Mouse (Mus musculus): ENCODE data around the gene Wdr49. TPM values are rescaled to one million over a fixed set of nuclear protein-coding genes. Genes with fewer than 3 reads are reported as not detected.
"Not testable (repeated sequence)": the region's sequence is repeated elsewhere in the genome, so short reads cannot be mapped to it uniquely, and the experiment has no call there.

Wdr49 gene
- polyA plus RNA-seq, 1 experiment from 2014 or later: not detected

DNA sequence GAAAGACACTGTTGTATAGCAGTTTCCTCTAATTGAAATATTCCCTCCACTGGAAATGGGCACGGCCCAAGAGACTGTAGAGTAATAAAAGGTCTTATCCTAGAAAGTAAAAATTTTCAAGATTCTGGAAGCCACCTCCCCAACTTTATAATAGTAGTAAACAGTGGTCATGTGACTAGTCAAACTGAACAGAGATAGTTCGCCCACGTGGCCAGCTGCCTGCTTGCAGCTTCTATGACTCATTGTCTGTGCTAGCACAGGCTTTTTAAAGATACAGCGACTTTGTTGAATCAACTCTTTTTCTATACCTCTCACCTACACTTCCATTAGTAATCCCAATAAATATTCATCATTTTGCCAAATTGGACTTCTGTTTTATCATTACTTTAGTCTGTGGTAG is 161.0 kb downstream of the Wdr49 start:
- Histone ChIP-seq H3K27me3 (ENCODE audit: control insufficient read depth, insufficient read depth, low read length) (no peaks in the 10 kb centered on the region), H3K9ac (replicated peaks; ENCODE audit: low read depth, low read length) (no peak overlapping the region), H3K27ac (ENCODE audit: low read length) (no peak overlapping the region), H3K36me3 (ENCODE audit: control insufficient read depth, insufficient read depth, low read length) (no peaks in the 10 kb centered on the region), H3K9me3 (ENCODE audit: control insufficient read depth, low read depth, low read length) (no peaks in the 10 kb centered on the region), H3K4me2 (replicated peaks; ENCODE audit: low read depth, low read length) (no peak overlapping the region), H3K4me3 (ENCODE audit: low read depth, low read length) (no peak overlapping the region), H3K4me1 (ENCODE audit: control insufficient read depth, insufficient read depth, low read length) (no peaks in the 10 kb centered on the region)
- 68% methylated on average over 4 of the region's 4 CpGs for WGBS
- ATAC-seq (ENCODE audit: insufficient number of reproducible peaks, insufficient read depth, low FRiP score, low read depth): no peak

DNA sequence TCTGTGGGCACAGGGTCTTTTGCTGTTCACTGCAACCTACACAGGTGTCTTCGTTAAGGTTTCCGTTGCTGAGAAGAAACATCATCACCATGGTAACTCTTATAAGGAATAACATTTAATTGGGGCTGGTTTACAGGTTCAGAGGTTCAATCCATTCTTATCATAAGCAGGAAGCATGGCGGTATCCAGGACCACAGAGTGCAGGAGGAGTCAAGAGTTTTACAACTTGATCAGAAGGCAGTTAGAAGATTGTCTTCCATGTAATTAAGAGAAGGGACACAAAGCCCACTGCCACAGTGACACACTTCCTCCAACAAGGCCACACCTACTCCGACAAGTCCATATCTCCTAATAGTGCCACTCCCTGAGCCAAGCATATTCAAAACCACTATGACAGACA is 173.1 kb downstream of the Wdr49 start:
- Histone ChIP-seq H3K9ac (replicated peaks; ENCODE audit: low read depth, low read length) (no peak overlapping the region), H3K36me3 (ENCODE audit: control insufficient read depth, insufficient read depth, low read length) (no peaks in the 10 kb centered on the region), H3K4me1 (ENCODE audit: control insufficient read depth, insufficient read depth, low read length) (no peaks in the 10 kb centered on the region), H3K4me2 (replicated peaks; ENCODE audit: low read depth, low read length) (no peak overlapping the region), H3K27me3 (ENCODE audit: control insufficient read depth, insufficient read depth, low read length) (no peaks in the 10 kb centered on the region), H3K4me3 (ENCODE audit: low read depth, low read length) (no peak overlapping the region), H3K27ac (ENCODE audit: low read length) (no peak overlapping the region), H3K9me3 (ENCODE audit: control insufficient read depth, low read depth, low read length) (no peaks in the 10 kb centered on the region)
- ATAC-seq (ENCODE audit: insufficient number of reproducible peaks, insufficient read depth, low FRiP score, low read depth): no peak
- WGBS: 91% methylated on average over 4 of the region's 4 CpGs

DNA sequence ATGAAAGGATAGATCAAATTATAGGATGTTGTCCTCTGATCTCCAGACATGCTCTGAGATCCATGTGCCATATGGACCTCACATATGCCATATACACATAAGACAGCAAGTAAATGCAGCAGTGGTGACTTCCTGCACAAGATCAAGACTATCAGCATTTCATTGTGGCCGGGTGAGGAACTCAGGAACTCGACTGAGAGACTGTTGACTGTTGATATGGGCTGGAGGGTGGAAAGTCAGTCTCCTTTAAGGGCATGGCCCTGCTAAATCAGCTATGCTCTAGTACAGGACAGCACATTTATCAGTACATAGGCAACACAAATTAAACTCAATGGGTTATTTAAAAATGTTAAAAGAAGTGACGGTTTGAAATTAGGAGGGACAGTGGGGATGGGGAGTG is 173.7 kb downstream of the Wdr49 start:
- Histone ChIP-seq H3K9me3 (ENCODE audit: control insufficient read depth, low read depth, low read length) (no peaks in the 10 kb centered on the region), H3K4me3 (ENCODE audit: low read depth, low read length) (no peak overlapping the region), H3K9ac (replicated peaks; ENCODE audit: low read depth, low read length) (no peak overlapping the region), H3K4me2 (replicated peaks; ENCODE audit: low read depth, low read length) (no peak overlapping the region), H3K27ac (ENCODE audit: low read length) (no peak overlapping the region), H3K4me1 (ENCODE audit: control insufficient read depth, insufficient read depth, low read length) (no peaks in the 10 kb centered on the region), H3K27me3 (ENCODE audit: control insufficient read depth, insufficient read depth, low read length) (no peaks in the 10 kb centered on the region), H3K36me3 (ENCODE audit: control insufficient read depth, insufficient read depth, low read length) (no peaks in the 10 kb centered on the region)
- ATAC-seq (ENCODE audit: insufficient number of reproducible peaks, insufficient read depth, low FRiP score, low read depth): no peak
- 69% methylated on average over 3 of the region's 3 CpGs for WGBS

DNA sequence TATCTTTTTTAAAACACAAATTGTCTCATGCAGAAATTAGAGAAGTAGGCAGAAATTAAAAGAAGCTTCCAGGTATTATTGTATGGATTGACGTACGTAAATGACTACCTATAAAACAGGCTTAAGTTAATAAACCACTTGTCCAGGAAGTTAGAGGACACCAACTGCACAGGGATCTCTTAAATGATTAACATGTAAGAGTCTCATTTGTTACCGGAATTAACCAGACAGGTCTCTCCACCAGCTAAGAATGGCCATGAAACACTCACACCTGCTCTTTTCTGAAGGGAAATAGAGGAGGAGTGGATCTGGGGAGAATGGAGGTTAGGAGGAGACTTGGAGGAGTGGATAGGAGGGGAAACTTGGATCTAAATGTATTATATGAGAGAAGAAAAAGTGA is 176.4 kb downstream of the Wdr49 start:
- WGBS: 77% methylated on average over 3 of the region's 3 CpGs
- H3K27ac ChIP-seq (ENCODE audit: low read length): no peak overlapping the region
- no peaks in the 10 kb centered on the region for H3K27me3 ChIP-seq (ENCODE audit: control insufficient read depth, insufficient read depth, low read length)
- H3K4me3 ChIP-seq (ENCODE audit: low read depth, low read length): no peak overlapping the region
- no peak overlapping the region for H3K4me2 ChIP-seq (replicated peaks; ENCODE audit: low read depth, low read length)
- H3K36me3 ChIP-seq (ENCODE audit: control insufficient read depth, insufficient read depth, low read length): no peaks in the 10 kb centered on the region
- no peak for ATAC-seq (ENCODE audit: insufficient number of reproducible peaks, insufficient read depth, low FRiP score, low read depth)
- no peak overlapping the region for H3K9ac ChIP-seq (replicated peaks; ENCODE audit: low read depth, low read length)
- no peaks in the 10 kb centered on the region for H3K9me3 ChIP-seq (ENCODE audit: control insufficient read depth, low read depth, low read length)
- no peaks in the 10 kb centered on the region for H3K4me1 ChIP-seq (ENCODE audit: control insufficient read depth, insufficient read depth, low read length)

DNA sequence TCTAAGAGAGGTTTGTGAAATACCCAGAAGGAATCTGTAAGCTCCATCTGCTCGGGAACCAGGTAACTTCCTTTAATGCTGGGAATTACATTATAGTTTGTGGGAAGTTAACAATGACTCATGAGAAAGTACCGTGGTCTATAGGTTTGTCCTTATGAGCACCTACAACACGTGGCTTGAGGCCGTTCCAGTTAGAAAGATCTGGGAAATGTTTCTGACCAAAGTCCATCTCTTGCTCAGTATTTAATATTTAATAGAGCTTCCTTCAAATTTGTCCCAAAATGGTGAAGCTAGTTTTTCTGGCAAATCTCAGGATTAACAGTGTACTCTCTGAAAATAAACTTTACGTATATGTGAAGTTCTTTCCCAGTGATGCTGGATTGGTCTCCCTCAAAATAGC is 177.3 kb downstream of the Wdr49 start:
- no peak for ATAC-seq (ENCODE audit: insufficient number of reproducible peaks, insufficient read depth, low FRiP score, low read depth)

DNA sequence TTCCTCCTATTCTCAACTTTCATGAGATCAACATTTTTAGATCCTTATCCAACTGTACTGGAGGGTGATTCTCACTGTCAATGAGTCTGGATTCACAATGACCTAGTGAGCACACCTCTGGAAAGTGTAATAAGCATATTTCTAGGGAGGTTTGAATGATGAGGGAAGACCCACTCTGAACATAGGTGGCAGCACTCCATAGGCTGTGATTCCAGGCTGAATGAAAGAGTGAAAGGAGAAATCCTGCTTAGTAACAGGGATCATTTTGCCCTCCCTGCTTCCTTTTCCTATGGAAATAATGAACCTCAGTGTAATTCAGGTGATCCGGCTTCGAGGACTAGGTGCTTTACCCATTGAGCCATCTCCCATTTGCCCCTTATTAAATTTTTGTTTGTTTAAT is 180.9 kb downstream of the Wdr49 start:
- no peaks in the 10 kb centered on the region for H3K27me3 ChIP-seq (ENCODE audit: control insufficient read depth, insufficient read depth, low read length)
- no peaks in the 10 kb centered on the region for H3K4me1 ChIP-seq (ENCODE audit: control insufficient read depth, insufficient read depth, low read length)
- H3K27ac ChIP-seq (ENCODE audit: low read length): no peak overlapping the region
- no peak for ATAC-seq (ENCODE audit: insufficient number of reproducible peaks, insufficient read depth, low FRiP score, low read depth)
- 89% methylated on average over 2 of the region's 2 CpGs for WGBS
- H3K4me3 ChIP-seq (ENCODE audit: low read depth, low read length): no peak overlapping the region
- no peaks in the 10 kb centered on the region for H3K36me3 ChIP-seq (ENCODE audit: control insufficient read depth, insufficient read depth, low read length)
- H3K9me3 ChIP-seq (ENCODE audit: control insufficient read depth, low read depth, low read length): no peaks in the 10 kb centered on the region
- no peak overlapping the region for H3K9ac ChIP-seq (replicated peaks; ENCODE audit: low read depth, low read length)
- H3K4me2 ChIP-seq (replicated peaks; ENCODE audit: low read depth, low read length): no peak overlapping the region

More for the DNA sequence above, 177.3 kb downstream of the Wdr49 start:
- Histone ChIP-seq H3K27ac (ENCODE audit: low read length) (no peak overlapping the region), H3K9ac (replicated peaks; ENCODE audit: low read depth, low read length) (no peak overlapping the region), H3K4me3 (ENCODE audit: low read depth, low read length) (no peak overlapping the region), H3K9me3 (ENCODE audit: control insufficient read depth, low read depth, low read length) (no peaks in the 10 kb centered on the region), H3K36me3 (ENCODE audit: control insufficient read depth, insufficient read depth, low read length) (no peaks in the 10 kb centered on the region), H3K4me1 (ENCODE audit: control insufficient read depth, insufficient read depth, low read length) (no peaks in the 10 kb centered on the region), H3K4me2 (replicated peaks; ENCODE audit: low read depth, low read length) (no peak overlapping the region), H3K27me3 (ENCODE audit: control insufficient read depth, insufficient read depth, low read length) (no peaks in the 10 kb centered on the region)
- WGBS: 90% methylated on average over 5 of the region's 5 CpGs

DNA sequence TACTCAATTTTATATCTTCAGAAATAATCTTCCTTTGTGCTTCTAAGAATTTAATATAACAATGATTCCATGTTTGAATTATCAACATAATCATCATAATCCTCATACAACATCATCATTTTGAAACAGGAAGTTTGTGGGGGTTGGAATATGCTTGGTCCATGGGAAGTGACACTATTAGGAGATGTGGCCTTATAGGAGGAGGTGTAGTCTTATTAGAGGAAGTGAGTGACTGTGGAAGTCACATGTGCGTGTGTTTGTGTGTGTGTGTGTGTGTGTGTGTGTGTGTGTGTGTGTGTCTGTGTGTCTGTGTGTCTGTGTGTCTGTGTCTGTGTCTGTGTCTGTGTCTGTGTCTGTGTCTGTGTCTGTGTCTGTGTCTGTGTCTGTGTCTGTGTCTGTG is 182.5 kb downstream of the Wdr49 start:
- H3K36me3 ChIP-seq (ENCODE audit: control insufficient read depth, insufficient read depth, low read length); H3K4me3 ChIP-seq (ENCODE audit: low read depth, low read length); H3K27ac ChIP-seq (ENCODE audit: low read length); H3K27me3 ChIP-seq (ENCODE audit: control insufficient read depth, insufficient read depth, low read length); H3K4me1 ChIP-seq (ENCODE audit: control insufficient read depth, insufficient read depth, low read length); H3K9ac ChIP-seq (replicated peaks; ENCODE audit: low read depth, low read length); H3K4me2 ChIP-seq (replicated peaks; ENCODE audit: low read depth, low read length); H3K9me3 ChIP-seq (ENCODE audit: control insufficient read depth, low read depth, low read length); ATAC-seq (ENCODE audit: insufficient number of reproducible peaks, insufficient read depth, low FRiP score, low read depth): not testable (repeated sequence)
- 93% methylated on average over 1 of the region's 1 CpGs for WGBS

DNA sequence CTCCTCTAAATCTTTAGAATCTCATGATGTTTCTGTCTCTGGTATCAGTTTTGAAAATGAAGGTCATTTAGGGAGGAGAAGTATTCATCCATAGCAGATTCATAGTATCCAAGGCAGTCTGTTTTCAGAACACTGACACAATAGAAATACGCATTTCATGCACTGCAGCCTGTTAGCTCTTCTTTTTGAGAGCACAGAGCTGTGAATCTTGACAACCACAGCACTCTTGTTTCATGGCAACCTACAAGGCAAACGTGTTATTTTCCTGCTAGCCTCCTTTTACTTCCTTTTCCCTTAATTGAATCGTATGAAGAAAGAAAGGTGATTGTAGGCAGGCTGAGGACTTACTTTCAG is 184.2 kb downstream of the Wdr49 start:
- H3K36me3 ChIP-seq (ENCODE audit: control insufficient read depth, insufficient read depth, low read length): no peaks in the 10 kb centered on the region
- no peaks in the 10 kb centered on the region for H3K9me3 ChIP-seq (ENCODE audit: control insufficient read depth, low read depth, low read length)
- H3K27me3 ChIP-seq (ENCODE audit: control insufficient read depth, insufficient read depth, low read length): no peaks in the 10 kb centered on the region
- 58% methylated on average over 3 of the region's 3 CpGs for WGBS
- no peak overlapping the region for H3K9ac ChIP-seq (replicated peaks; ENCODE audit: low read depth, low read length)
- H3K27ac ChIP-seq (ENCODE audit: low read length): no peak overlapping the region
- no peak for ATAC-seq (ENCODE audit: insufficient number of reproducible peaks, insufficient read depth, low FRiP score, low read depth)
- no peak overlapping the region for H3K4me2 ChIP-seq (replicated peaks; ENCODE audit: low read depth, low read length)
- no peaks in the 10 kb centered on the region for H3K4me1 ChIP-seq (ENCODE audit: control insufficient read depth, insufficient read depth, low read length)
- no peak overlapping the region for H3K4me3 ChIP-seq (ENCODE audit: low read depth, low read length)

DNA sequence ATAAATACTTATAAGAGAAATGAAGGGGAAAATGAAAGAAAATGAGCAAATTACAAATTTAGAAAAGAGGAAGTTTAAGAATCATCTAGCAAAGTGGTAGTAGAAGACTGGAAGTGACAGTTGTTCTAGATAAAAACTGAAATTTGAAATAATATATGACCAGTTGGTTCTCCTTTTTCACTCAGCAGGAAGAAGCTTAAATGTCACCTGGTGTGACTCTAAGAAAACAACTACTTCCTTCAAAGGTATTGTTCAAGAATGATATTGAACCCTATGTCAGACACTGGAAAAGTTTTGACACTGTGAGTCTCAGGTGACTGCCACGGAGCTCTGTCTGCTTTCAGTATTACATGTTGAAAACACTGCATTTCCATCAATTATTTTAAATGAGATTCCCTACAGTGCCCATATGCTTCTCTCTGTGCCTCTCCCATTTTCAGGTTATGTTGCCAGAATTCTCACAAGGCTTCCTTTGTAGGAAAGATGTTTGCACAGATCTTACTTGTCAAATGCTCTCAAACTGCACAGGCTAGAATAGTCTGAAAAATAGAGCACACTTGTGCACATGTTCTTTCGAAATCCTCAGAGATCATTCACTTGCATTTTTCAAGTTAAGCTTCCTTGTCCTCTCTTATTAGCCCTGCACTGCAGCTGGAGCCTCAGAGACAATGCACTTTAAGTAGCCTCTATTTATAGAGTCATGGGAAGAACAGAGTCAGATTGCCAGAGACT is 184.8 kb downstream of the Wdr49 start:
- no peak overlapping the region for H3K27ac ChIP-seq (ENCODE audit: low read length)
- H3K4me2 ChIP-seq (replicated peaks; ENCODE audit: low read depth, low read length): no peak overlapping the region
- H3K27me3 ChIP-seq (ENCODE audit: control insufficient read depth, insufficient read depth, low read length): no peaks in the 10 kb centered on the region
- H3K36me3 ChIP-seq (ENCODE audit: control insufficient read depth, insufficient read depth, low read length): no peaks in the 10 kb centered on the region
- H3K9ac ChIP-seq (replicated peaks; ENCODE audit: low read depth, low read length): no peak overlapping the region
- ATAC-seq (ENCODE audit: insufficient number of reproducible peaks, insufficient read depth, low FRiP score, low read depth): no peak
- H3K4me1 ChIP-seq (ENCODE audit: control insufficient read depth, insufficient read depth, low read length): no peaks in the 10 kb centered on the region
- H3K4me3 ChIP-seq (ENCODE audit: low read depth, low read length): no peak overlapping the region
- H3K9me3 ChIP-seq (ENCODE audit: control insufficient read depth, low read depth, low read length): no peaks in the 10 kb centered on the region
- WGBS: 73% methylated on average over 2 of the region's 2 CpGs

Measured in stomach, embryonic 14.5 days (tissue).